Mouse (Mus musculus): Measurements from ENCODE around the gene Slc16a9. TPM values are rescaled to one million over a fixed set of nuclear protein-coding genes. Genes with fewer than 3 reads are reported as not detected.
"Not testable (repeated sequence)": the region's sequence is repeated elsewhere in the genome, so short reads cannot be mapped to it uniquely, and the experiment has no call there.

The Slc16a9 gene
- total RNA-seq (2017), result 6.5 and 7.4 TPM in 2 replicates

GRCm38 (mm10) chr10:70244921-70245558 lies at the start of gene Slc16a9:
TSS of gene Slc16a9 (plus strand) at chr10:70245100.
- ATAC-seq (replicated peaks in 1 of 2; ENCODE audit: insufficient read depth in 1 of 2, low FRiP score in 2 of 2, low TSS enrichment in 1 of 2, low read depth in 1 of 2, poor library complexity in 2 of 2, severe bottlenecking in 2 of 2), result peak; percentile 67 to 79

GRCm38 (mm10) chr10:70195279-70195678 lies 49.6 kb upstream of the Slc16a9 start:
- ATAC-seq (replicated peaks in 1 of 2; ENCODE audit: insufficient read depth in 1 of 2, low FRiP score in 2 of 2, low TSS enrichment in 1 of 2, low read depth in 1 of 2, poor library complexity in 2 of 2, severe bottlenecking in 2 of 2), result peak; percentile 67 to 74

GRCm38 (mm10) chr10:70195786-70196185 lies 49.1 kb upstream of the Slc16a9 start:
- no peak for ATAC-seq (replicated peaks in 1 of 2; ENCODE audit: insufficient read depth in 1 of 2, low FRiP score in 2 of 2, low TSS enrichment in 1 of 2, low read depth in 1 of 2, poor library complexity in 2 of 2, severe bottlenecking in 2 of 2)

GRCm38 (mm10) chr10:70196666-70197065 lies 48.2 kb upstream of the Slc16a9 start:
- no peak for ATAC-seq (replicated peaks in 1 of 2; ENCODE audit: insufficient read depth in 1 of 2, low FRiP score in 2 of 2, low TSS enrichment in 1 of 2, low read depth in 1 of 2, poor library complexity in 2 of 2, severe bottlenecking in 2 of 2)

- ATAC-seq (replicated peaks in 1 of 2; ENCODE audit: insufficient read depth in 1 of 2, low FRiP score in 2 of 2, low TSS enrichment in 1 of 2, low read depth in 1 of 2, poor library complexity in 2 of 2, severe bottlenecking in 2 of 2), result no peak
Measured at GRCm38 (mm10) chr10:70197601-70198000, 47.3 kb upstream of the Slc16a9 start.

- no peak for ATAC-seq (replicated peaks in 1 of 2; ENCODE audit: insufficient read depth in 1 of 2, low FRiP score in 2 of 2, low TSS enrichment in 1 of 2, low read depth in 1 of 2, poor library complexity in 2 of 2, severe bottlenecking in 2 of 2)
Measured at GRCm38 (mm10) chr10:70198012-70198411, 46.9 kb upstream of the Slc16a9 start.

GRCm38 (mm10) chr10:70198951-70199463 lies 45.9 kb upstream of the Slc16a9 start:
- ATAC-seq (replicated peaks in 1 of 2; ENCODE audit: insufficient read depth in 1 of 2, low FRiP score in 2 of 2, low TSS enrichment in 1 of 2, low read depth in 1 of 2, poor library complexity in 2 of 2, severe bottlenecking in 2 of 2), result no peak

GRCm38 (mm10) chr10:70199466-70200210 lies 45.3 kb upstream of the Slc16a9 start:
- peak; percentile 54 to 84; a peak in 3 of 4 replicates for ATAC-seq (replicated peaks in 1 of 2; ENCODE audit: insufficient read depth in 1 of 2, low FRiP score in 2 of 2, low TSS enrichment in 1 of 2, low read depth in 1 of 2, poor library complexity in 2 of 2, severe bottlenecking in 2 of 2)

- ATAC-seq (replicated peaks in 1 of 2; ENCODE audit: insufficient read depth in 1 of 2, low FRiP score in 2 of 2, low TSS enrichment in 1 of 2, low read depth in 1 of 2, poor library complexity in 2 of 2, severe bottlenecking in 2 of 2), result peak; percentile 39 to 57; a peak in 3 of 4 replicates
Measured at GRCm38 (mm10) chr10:70200889-70201500, 43.9 kb upstream of the Slc16a9 start.

- ATAC-seq (replicated peaks in 1 of 2; ENCODE audit: insufficient read depth in 1 of 2, low FRiP score in 2 of 2, low TSS enrichment in 1 of 2, low read depth in 1 of 2, poor library complexity in 2 of 2, severe bottlenecking in 2 of 2), result no peak
Measured at GRCm38 (mm10) chr10:70204505-70205399, 40.1 kb upstream of the Slc16a9 start, which contains the start of gene Mrln. TSS of gene Mrln (plus strand) at chr10:70204664.

GRCm38 (mm10) chr10:70211281-70211680 lies 33.6 kb upstream of the Slc16a9 start:
- ATAC-seq (replicated peaks in 1 of 2; ENCODE audit: insufficient read depth in 1 of 2, low FRiP score in 2 of 2, low TSS enrichment in 1 of 2, low read depth in 1 of 2, poor library complexity in 2 of 2, severe bottlenecking in 2 of 2), result no peak

GRCm38 (mm10) chr10:70220971-70221370 lies 23.9 kb upstream of the Slc16a9 start:
- no peak for ATAC-seq (replicated peaks in 1 of 2; ENCODE audit: insufficient read depth in 1 of 2, low FRiP score in 2 of 2, low TSS enrichment in 1 of 2, low read depth in 1 of 2, poor library complexity in 2 of 2, severe bottlenecking in 2 of 2)

GRCm38 (mm10) chr10:70222231-70222630 lies 22.7 kb upstream of the Slc16a9 start:
- ATAC-seq (replicated peaks in 1 of 2; ENCODE audit: insufficient read depth in 1 of 2, low FRiP score in 2 of 2, low TSS enrichment in 1 of 2, low read depth in 1 of 2, poor library complexity in 2 of 2, severe bottlenecking in 2 of 2), result not testable (repeated sequence)

GRCm38 (mm10) chr10:70224571-70224970 lies 20.3 kb upstream of the Slc16a9 start:
- 0 out of 4 replicates have a peak, but pooled peaks of 1 of the 2 experiments have one; percentile 32 for ATAC-seq (replicated peaks in 1 of 2; ENCODE audit: insufficient read depth in 1 of 2, low FRiP score in 2 of 2, low TSS enrichment in 1 of 2, low read depth in 1 of 2, poor library complexity in 2 of 2, severe bottlenecking in 2 of 2)

- no peak for ATAC-seq (replicated peaks in 1 of 2; ENCODE audit: insufficient read depth in 1 of 2, low FRiP score in 2 of 2, low TSS enrichment in 1 of 2, low read depth in 1 of 2, poor library complexity in 2 of 2, severe bottlenecking in 2 of 2)
Measured at GRCm38 (mm10) chr10:70225760-70226159, 19.1 kb upstream of the Slc16a9 start.

GRCm38 (mm10) chr10:70226608-70227007 lies 18.3 kb upstream of the Slc16a9 start:
- ATAC-seq (replicated peaks in 1 of 2; ENCODE audit: insufficient read depth in 1 of 2, low FRiP score in 2 of 2, low TSS enrichment in 1 of 2, low read depth in 1 of 2, poor library complexity in 2 of 2, severe bottlenecking in 2 of 2), result no peak

GRCm38 (mm10) chr10:70230352-70230751 lies 14.5 kb upstream of the Slc16a9 start:
- ATAC-seq (replicated peaks in 1 of 2; ENCODE audit: insufficient read depth in 1 of 2, low FRiP score in 2 of 2, low TSS enrichment in 1 of 2, low read depth in 1 of 2, poor library complexity in 2 of 2, severe bottlenecking in 2 of 2), result no peak
